Mouse (Mus musculus) stomach, embryonic 14.5 days (tissue): ENCODE data around the gene Grm4. TPM values are rescaled to one million over a fixed set of nuclear protein-coding genes. Genes with fewer than 3 reads are reported as not detected.

Experiments
- ATAC-seq: fragments of 200-750 bp; cut with Nextera tagmentation; 2 replicates; pipeline ENCODE4 v1.8.0; 2017; ENCODE audit warnings: low read depth, moderate TSS enrichment; ENCODE audit not compliant: insufficient number of reproducible peaks, insufficient read depth, low FRiP score
- H3K27ac ChIP-seq: fragments of 300-500 bp; sonication (generic); 2 replicates; pipeline ENCODE4 v1.5.1; 2014; ENCODE audit warnings: mild to moderate bottlenecking, low read length, moderate library complexity, mixed read lengths
- H3K27me3 ChIP-seq: fragments of 300-500 bp; sonication (generic); 2 replicates; pipeline ENCODE4 v1.6.1; 2014; ENCODE audit warnings: low read length, control low read depth, mixed read lengths; ENCODE audit not compliant: control insufficient read depth, insufficient read depth
- H3K36me3 ChIP-seq: fragments of 300-500 bp; sonication (generic); 2 replicates; pipeline ENCODE4 v1.6.1; 2014; ENCODE audit warnings: mild to moderate bottlenecking, control low read depth, low read length, moderate library complexity, mixed read lengths; ENCODE audit not compliant: control insufficient read depth, insufficient read depth
- H3K4me1 ChIP-seq: fragments of 300-500 bp; sonication (generic); 2 replicates; pipeline ENCODE4 v1.6.1; 2014; ENCODE audit warnings: low read length, control low read depth, mixed read lengths; ENCODE audit not compliant: control insufficient read depth, insufficient read depth
- H3K4me2 ChIP-seq: fragments of 300-500 bp; sonication (generic); replicated peaks from 2 replicates; pipeline ENCODE4 v1.6.1; 2014; ENCODE audit warnings: low read depth, low read length, control low read depth
- H3K4me3 ChIP-seq: fragments of 300-500 bp; sonication (generic); 2 replicates; pipeline ENCODE4 v1.5.1; 2014; ENCODE audit warnings: low read depth, low read length, control low read depth
- H3K9ac ChIP-seq: fragments of 300-500 bp; sonication (generic); replicated peaks from 2 replicates; pipeline ENCODE4 v1.6.1; 2014; ENCODE audit warnings: low read depth, mild to moderate bottlenecking, control low read depth, low read length, moderate library complexity, mixed read lengths
- H3K9me3 ChIP-seq: fragments of 300-500 bp; sonication (generic); 2 replicates; pipeline ENCODE4 v1.6.1; 2016; ENCODE audit warnings: low read depth, low read length, control low read depth; ENCODE audit not compliant: control insufficient read depth
- WGBS: fragments of 180-500 bp; shearing (Covaris S2); extraction: QIAGEN DNeasy Blood & Tissue Kit; methylation state at CpG from one replicate; pipeline ENCODE4 v1.1.7; 2014; 5-methylcytosine and 5-hydroxymethylcytosine counted together
- polyA plus RNA-seq: library from polyadenylated mRNA; unstranded; fragments of >200 nt; fragmentation: Nextera tagmentation; extraction: Ambion mirVana; gene quantifications from 2 replicates; pipeline ENCODE4 v1.2.1, GENCODE M21; 2014

The Grm4 gene
- polyA plus RNA-seq, 1 experiment from 2014 or later = 0.17 TPM

GRCm38 (mm10) chr17:27560926-27561480 lies 39.8 kb upstream of the Grm4 start:
- ATAC-seq = no peak
- 85% methylated on average over 13 of the region's 13 CpGs for WGBS
- H3K27me3 ChIP-seq = no peaks in the 10 kb centered on the region
- H3K36me3 ChIP-seq = peaks cover 5% of the 10 kb centered on the region; the same call in 1 of the 2 replicates
- no peak overlapping the region for H3K4me2 ChIP-seq
- no peak overlapping the region for H3K9ac ChIP-seq
- no peak overlapping the region for H3K27ac ChIP-seq
- peaks cover 29% of the 10 kb centered on the region for H3K4me1 ChIP-seq
- no peaks in the 10 kb centered on the region for H3K9me3 ChIP-seq
- no peak overlapping the region for H3K4me3 ChIP-seq

DNA sequence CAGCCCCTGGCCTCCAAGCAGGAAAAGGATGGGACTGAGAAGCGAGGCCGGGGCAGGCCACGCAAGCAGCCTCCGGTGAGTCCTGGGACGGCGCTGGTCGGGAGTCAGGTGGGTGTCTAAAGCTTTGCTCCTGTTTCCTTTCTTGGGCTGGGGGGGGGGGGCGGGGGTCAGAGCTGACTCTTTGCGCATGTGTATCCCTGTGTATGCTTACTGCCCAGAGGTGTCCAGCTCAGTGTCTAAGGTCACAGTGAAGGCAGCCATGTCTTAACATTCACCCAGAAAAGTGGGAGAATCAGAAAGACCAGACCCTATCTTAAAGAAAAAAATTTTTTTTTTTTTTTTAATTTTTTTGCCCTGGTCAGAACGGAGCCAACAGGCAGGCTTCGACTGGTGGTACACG lies 38.4 kb upstream of the Grm4 start:
- 57% methylated on average over 11 of the region's 12 CpGs for WGBS
- no peak overlapping the region for H3K4me3 ChIP-seq
- H3K27ac ChIP-seq = no peak overlapping the region
- peaks cover 5% of the 10 kb centered on the region; the same call in 1 of the 2 replicates for H3K36me3 ChIP-seq
- H3K4me1 ChIP-seq = peaks cover 22% of the 10 kb centered on the region
- ATAC-seq = no peak
- H3K27me3 ChIP-seq = no peaks in the 10 kb centered on the region
- peak overlapping the region; percentile 82; the same call in 1 of the 2 replicates for H3K4me2 ChIP-seq
- H3K9me3 ChIP-seq = no peaks in the 10 kb centered on the region
- H3K9ac ChIP-seq = no peak overlapping the region

DNA sequence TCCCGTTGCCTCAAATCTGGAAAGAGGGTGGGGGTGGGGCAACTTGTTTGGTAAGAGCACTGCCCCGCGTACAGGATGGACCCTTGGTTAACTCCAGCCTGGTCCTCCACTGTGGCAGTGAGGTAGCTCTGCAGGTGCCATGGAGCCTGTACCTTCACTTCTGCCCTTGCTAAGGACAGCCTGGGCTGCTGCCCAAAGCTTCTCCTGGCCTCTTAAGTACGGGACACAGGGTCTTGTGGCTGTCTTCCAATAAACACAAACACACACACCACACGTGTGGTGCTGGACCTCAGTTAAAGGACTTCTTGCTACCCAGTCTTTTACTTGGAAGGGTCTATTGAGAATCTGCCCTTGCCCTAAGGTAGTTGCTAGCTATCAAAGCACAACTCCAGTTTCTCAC lies 37.6 kb upstream of the Grm4 start:
- no peak for ATAC-seq
- no peak overlapping the region for H3K9ac ChIP-seq
- peak overlapping the region; percentile 82 for H3K4me2 ChIP-seq
- 20% methylated on average over 5 of the region's 5 CpGs for WGBS
- H3K36me3 ChIP-seq = peaks cover 5% of the 10 kb centered on the region; the same call in 1 of the 2 replicates
- H3K9me3 ChIP-seq = no peaks in the 10 kb centered on the region
- no peaks in the 10 kb centered on the region for H3K27me3 ChIP-seq
- peaks cover 26% of the 10 kb centered on the region for H3K4me1 ChIP-seq
- H3K4me3 ChIP-seq = peak overlapping the region; percentile 69; the same call in 1 of the 2 replicates
- no peak overlapping the region for H3K27ac ChIP-seq

GRCm38 (mm10) chr17:27557927-27558661 lies 36.9 kb upstream of the Grm4 start:
- H3K9ac ChIP-seq = peak overlapping the region; percentile 83; the same call in 1 of the 2 replicates
- peak overlapping the region; percentile 82 for H3K4me2 ChIP-seq
- H3K9me3 ChIP-seq = no peaks in the 10 kb centered on the region
- peak overlapping the region; percentile 69 for H3K4me3 ChIP-seq
- H3K4me1 ChIP-seq = peaks cover 26% of the 10 kb centered on the region
- ATAC-seq = no peak
- H3K36me3 ChIP-seq = peaks cover 5% of the 10 kb centered on the region; the same call in 1 of the 2 replicates
- no peaks in the 10 kb centered on the region for H3K27me3 ChIP-seq
- WGBS = 7% methylated on average over 14 of the region's 14 CpGs
- H3K27ac ChIP-seq = peak overlapping the region; percentile 96

GRCm38 (mm10) chr17:27557181-27557926 lies 36.2 kb upstream of the Grm4 start:
- WGBS = under 1% methylated on average over 65 of the region's 75 CpGs
- no peaks in the 10 kb centered on the region for H3K9me3 ChIP-seq
- peaks cover 5% of the 10 kb centered on the region; the same call in 1 of the 2 replicates for H3K36me3 ChIP-seq
- H3K9ac ChIP-seq = peak overlapping the region; percentile 83
- peak; percentile 14; the same call in 1 of the 2 replicates for ATAC-seq
- H3K4me3 ChIP-seq = peak overlapping the region; percentile 69
- peak overlapping the region; percentile 96 for H3K27ac ChIP-seq
- H3K27me3 ChIP-seq = no peaks in the 10 kb centered on the region
- peak overlapping the region; percentile 82 for H3K4me2 ChIP-seq
- H3K4me1 ChIP-seq = peaks cover 26% of the 10 kb centered on the region

DNA sequence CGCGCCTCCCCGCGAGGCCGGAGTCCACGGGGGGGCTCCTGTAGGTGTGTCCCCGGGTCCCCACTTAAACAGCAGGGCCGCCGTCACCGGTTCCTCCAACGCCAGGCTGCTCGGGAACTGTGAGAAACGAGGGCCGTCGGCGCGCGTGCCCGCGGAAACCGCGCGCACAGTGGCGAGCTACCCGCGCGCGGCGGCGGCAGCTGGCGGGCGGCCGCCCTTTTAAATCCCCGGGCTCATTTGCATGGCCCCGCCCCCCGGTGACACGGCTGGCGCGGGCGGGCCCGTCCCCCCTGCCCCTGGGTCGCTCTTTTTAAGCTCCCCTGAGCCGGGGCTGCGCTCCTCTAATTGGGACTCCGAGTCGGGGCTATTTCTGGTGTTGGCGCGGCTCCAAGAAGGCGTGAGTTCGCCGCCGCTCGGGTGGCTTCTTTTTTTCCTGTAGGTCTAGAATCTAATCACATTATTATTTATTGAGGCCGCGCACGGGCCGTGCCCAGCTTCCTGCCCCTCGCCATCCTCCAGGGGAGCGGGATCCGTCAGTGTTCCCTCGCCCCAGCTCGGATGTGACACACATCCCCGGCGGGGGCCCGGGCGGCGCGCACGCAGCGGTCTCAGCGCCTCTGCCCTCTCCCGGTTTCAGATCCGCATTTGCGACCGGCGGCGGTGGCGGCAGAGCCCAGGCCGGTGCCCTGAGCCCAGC lies 35.3 kb upstream of the Grm4 start, which contains the start of gene Hmga1:
Gene Hmga1 (plus strand): TSS at position 183 of the 697 bp plus-strand sequence.
- Histone ChIP-seq H3K27me3 (no peaks in the 10 kb centered on the region), H3K36me3 (0 out of 2 replicates have a peak, but pooled peaks cover 1% of the 10 kb centered on the region), H3K4me2 (peak within 1 kb of the TSS; percentile 82), H3K9me3 (no peaks in the 10 kb centered on the region), H3K4me3 (peak within 1 kb of the TSS; percentile 69), H3K4me1 (peaks cover 19% of the 10 kb centered on the region), H3K9ac (peak within 1 kb of the TSS; percentile 83), H3K27ac (peak within 1 kb of the TSS; percentile 96)
- ATAC-seq = peak; percentile 70
- WGBS = under 1% methylated on average over 79 of the region's 79 CpGs

GRCm38 (mm10) chr17:27555512-27556172 lies 34.4 kb upstream of the Grm4 start:
- H3K27ac ChIP-seq = peak overlapping the region; percentile 96
- peak overlapping the region; percentile 82 for H3K4me2 ChIP-seq
- ATAC-seq = peak; percentile 51
- no peaks in the 10 kb centered on the region for H3K9me3 ChIP-seq
- peak overlapping the region; percentile 83 for H3K9ac ChIP-seq
- peak overlapping the region; percentile 69 for H3K4me3 ChIP-seq
- peaks cover 19% of the 10 kb centered on the region; the same call in 1 of the 2 replicates for H3K4me1 ChIP-seq
- WGBS = under 1% methylated on average over 55 of the region's 55 CpGs
- no peaks in the 10 kb centered on the region for H3K36me3 ChIP-seq
- no peaks in the 10 kb centered on the region for H3K27me3 ChIP-seq
